Mouse (Mus musculus) MEL (cell line): ENCODE results near the gene Atrnl1. TPM values are rescaled to one million over a fixed set of nuclear protein-coding genes. Genes with fewer than 3 reads are reported as not detected.

Source experiments
- DNase-seq: peaks from one replicate; pipeline ENCODE4 v3.0.0; 2011; ENCODE audit warnings: low read depth, low spot score
- H3K27ac ChIP-seq: 2 replicates; pipeline ENCODE4 v1.5.1; 2012; ENCODE audit warnings: low read depth, mild to moderate bottlenecking, control low read depth, low read length, moderate library complexity; ENCODE audit not compliant: control insufficient read depth
- H3K27me3 ChIP-seq, 2 experiments: fragments of 150-350 bp in 1 of 2; sonication (generic) in 1 of 2; 2 replicates each; pipeline ENCODE4 v1.6.1; 2012; ENCODE audit warnings: low read length in 2 of 2, mild to moderate bottlenecking in 2 of 2, improper control_type of control experiment in 1 of 2, moderate library complexity in 1 of 2; ENCODE audit not compliant: insufficient read depth in 2 of 2, control insufficient read depth in 1 of 2
- H3K36me3 ChIP-seq, 2 experiments: 2 replicates each; pipeline ENCODE4 v1.6.1; 2012 to 2014; ENCODE audit warnings: low read length in 2 of 2, improper control_type of control experiment in 1 of 2, inconsistent platforms in 1 of 2, mild to moderate bottlenecking in 1 of 2; ENCODE audit not compliant: insufficient read depth in 2 of 2, control insufficient read depth in 1 of 2
- H3K4me1 ChIP-seq, 2 experiments: fragments of 150-350 bp in 1 of 2; sonication (generic) in 1 of 2; 2 replicates each; pipeline ENCODE4 v1.6.1; 2012; ENCODE audit warnings: low read length in 2 of 2, improper control_type of control experiment in 1 of 2, mild to moderate bottlenecking in 1 of 2; ENCODE audit not compliant: insufficient read depth in 2 of 2, control insufficient read depth in 1 of 2
- H3K4me3 ChIP-seq, 2 experiments: fragments of 150-350 bp in 1 of 2; sonication (generic) in 1 of 2; 2 replicates each; pipeline ENCODE4 v1.5.1; 2012; ENCODE audit warnings: low read depth in 2 of 2, low read length in 2 of 2, mild to moderate bottlenecking in 2 of 2, moderate library complexity in 2 of 2, control low read depth in 1 of 2, improper control_type of control experiment in 1 of 2; ENCODE audit not compliant: control insufficient read depth in 1 of 2, insufficient read depth in 1 of 2
- H3K79me2 ChIP-seq: 2 replicates; pipeline ENCODE4 v1.6.1; 2012; ENCODE audit warnings: mild to moderate bottlenecking, low read length, moderate library complexity; ENCODE audit not compliant: control insufficient read depth, poor library complexity, insufficient read depth
- H3K9ac ChIP-seq: 2 replicates; pipeline ENCODE4 v1.6.1; 2012; ENCODE audit warnings: low read depth, mild to moderate bottlenecking, control low read depth, low read length, moderate library complexity; ENCODE audit not compliant: control insufficient read depth, poor library complexity, severe bottlenecking
- H3K9me3 ChIP-seq: fragments of 150-350 bp; sonication (generic); replicated peaks from 2 replicates; pipeline ENCODE4 v1.6.1; 2012; ENCODE audit warnings: mild to moderate bottlenecking, low read length, improper control_type of control experiment, moderate library complexity; ENCODE audit not compliant: insufficient read depth
- BHLHE40 ChIP-seq: IDR thresholded peaks from 2 replicates; pipeline ENCODE4 v1.6.1; 2012; ENCODE audit warnings: low read depth, mild to moderate bottlenecking, inconsistent platforms, low read length, improper control_type of control experiment, borderline replicate concordance
- CHD2 ChIP-seq: IDR thresholded peaks from 2 replicates; pipeline ENCODE4 v1.6.1; 2011; ENCODE audit warnings: low read length, improper control_type of control experiment
- CTCF ChIP-seq, 3 experiments: IDR thresholded peaks in 2 of 3; conservative IDR thresholded peaks in 1 of 3; 2 replicates each; pipeline ENCODE4 v1.5.1; 2011 to 2012; ENCODE audit warnings: low read length in 3 of 3, low read depth in 2 of 3, mild to moderate bottlenecking in 2 of 3, improper control_type of control experiment in 1 of 3, inconsistent platforms in 1 of 3, mixed read lengths in 1 of 3, moderate library complexity in 1 of 3; ENCODE audit not compliant: control insufficient read depth in 1 of 3, insufficient read depth in 1 of 3, poor library complexity in 1 of 3, severe bottlenecking in 1 of 3
- ELF1 ChIP-seq: IDR thresholded peaks from 2 replicates; pipeline ENCODE4 v1.6.1; 2014; ENCODE audit warnings: low read depth, mild to moderate bottlenecking, inconsistent platforms, low read length, improper control_type of control experiment, moderate library complexity
- EP300 ChIP-seq, 2 experiments: IDR thresholded peaks; 2 replicates each; pipeline ENCODE4 v1.6.1; 2011; ENCODE audit warnings: improper control_type of control experiment in 2 of 2, low read length in 2 of 2, low read depth in 1 of 2, mild to moderate bottlenecking in 1 of 2
- ETS1 ChIP-seq: IDR thresholded peaks from 2 replicates; pipeline ENCODE4 v1.6.1; 2012; ENCODE audit warnings: low read depth, mild to moderate bottlenecking, inconsistent platforms, low read length, improper control_type of control experiment, moderate library complexity
- GATA1 ChIP-seq: IDR thresholded peaks from 2 replicates; pipeline ENCODE4 v1.6.1; 2011; ENCODE audit warnings: low read depth, low read length, improper control_type of control experiment
- HCFC1 ChIP-seq: IDR thresholded peaks from 2 replicates; pipeline ENCODE4 v1.6.1; 2012; ENCODE audit warnings: low read depth, mild to moderate bottlenecking, inconsistent platforms, low read length, improper control_type of control experiment, moderate library complexity
- KAT2A ChIP-seq: conservative IDR thresholded peaks from 2 replicates; pipeline ENCODE4 v1.6.1; 2012; ENCODE audit warnings: low read depth, low read length, improper control_type of control experiment, inconsistent platforms
- MAFK ChIP-seq: IDR thresholded peaks from 2 replicates; pipeline ENCODE4 v1.6.1; 2011; ENCODE audit warnings: low read depth, mild to moderate bottlenecking, low read length, improper control_type of control experiment, borderline replicate concordance
- MEF2A ChIP-seq: IDR thresholded peaks from 2 replicates; pipeline ENCODE4 v1.6.1; 2014; ENCODE audit warnings: low read depth, mild to moderate bottlenecking, inconsistent platforms, low read length, improper control_type of control experiment; ENCODE audit not compliant: poor library complexity, insufficient replicate concordance, severe bottlenecking; ENCODE audit errors: extremely low read depth
- POLR2AphosphoS5 ChIP-seq: IDR thresholded peaks from 2 replicates; pipeline ENCODE4 v1.6.1; 2012; ENCODE audit warnings: low read depth, borderline replicate concordance, mild to moderate bottlenecking, inconsistent platforms, low read length, moderate library complexity, mixed read lengths
- RAD21 ChIP-seq: IDR thresholded peaks from 2 replicates; pipeline ENCODE4 v1.6.1; 2011; ENCODE audit warnings: mild to moderate bottlenecking, low read depth, low read length, improper control_type of control experiment
- SMC3 ChIP-seq: IDR thresholded peaks from 2 replicates; pipeline ENCODE4 v1.6.1; 2011; ENCODE audit warnings: low read depth, low read length, improper control_type of control experiment
- TAL1 ChIP-seq: IDR thresholded peaks from 2 replicates; pipeline ENCODE4 v1.6.1; 2012; ENCODE audit warnings: mild to moderate bottlenecking, inconsistent platforms, low read length, moderate library complexity, mixed read lengths
- TCF12 ChIP-seq: IDR thresholded peaks from 2 replicates; pipeline ENCODE4 v1.6.1; 2014; ENCODE audit warnings: low read depth, mild to moderate bottlenecking, inconsistent platforms, low read length, improper control_type of control experiment, moderate library complexity
- USF1 ChIP-seq: IDR thresholded peaks from 2 replicates; pipeline ENCODE4 v1.6.1; 2014; ENCODE audit warnings: low read depth, mild to moderate bottlenecking, inconsistent platforms, low read length, improper control_type of control experiment, moderate library complexity
- ZNF384 ChIP-seq: IDR thresholded peaks from 2 replicates; pipeline ENCODE4 v1.6.1; 2012; ENCODE audit warnings: low read depth, mild to moderate bottlenecking, inconsistent platforms, low read length, improper control_type of control experiment
- polyA plus RNA-seq, 2 experiments: library from polyadenylated mRNA; stranded (reverse) in 1 of 2; unstranded in 1 of 2; fragments of >175 nt in 1 of 2; fragments of >200 nt in 1 of 2; gene quantifications; 2 replicates each; pipeline versions ENCODE4 v1.2.1 to v1.2.4; 2012; ENCODE audit warnings: low replicate concordance in 2 of 2, low read depth in 1 of 2; ENCODE audit not compliant: insufficient read length in 2 of 2, insufficient read depth in 1 of 2, missing spikeins in 1 of 2
- total RNA-seq: library from RNA; depleted of rRNA; stranded (reverse); fragments of 300-350 nt; gene quantifications from 2 replicates; pipeline ENCODE4 v1.2.3, GENCODE M21; 2012

The Atrnl1 gene
- total and polyA plus RNA-seq, 3 experiments: 6.4 to 8.2 TPM; not detected in 1

DNA sequence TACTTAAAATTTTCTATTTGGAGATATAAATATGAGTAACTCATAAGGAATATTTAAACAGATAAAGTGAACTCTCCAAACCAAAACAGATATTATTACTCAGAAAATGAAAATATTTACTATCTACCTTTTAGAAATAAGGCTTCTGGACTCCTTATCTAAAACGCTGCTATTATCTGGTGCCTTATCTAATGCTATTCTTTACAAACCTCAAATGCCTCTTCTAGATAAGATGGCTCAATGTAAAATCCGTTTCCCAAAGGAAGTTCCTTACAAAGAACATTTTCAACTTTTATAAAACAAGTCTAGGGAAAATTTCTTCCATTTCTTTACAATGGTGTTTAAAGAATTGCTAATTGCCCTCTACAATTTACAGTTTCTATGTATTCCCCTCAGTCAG lies 156.2 kb downstream of the Atrnl1 start:
- Histone ChIP-seq H3K27ac (no peak overlapping the region), H3K27me3 (no peaks in the 10 kb centered on the region), H3K4me1 (peaks cover 1 to 10% of the 10 kb centered on the region in 2 experiments; a peak in 3 of 4 replicates), H3K36me3 (peaks cover 0 to 8% of the 10 kb centered on the region in 2 experiments; a peak in 2 of 4 replicates), H3K9me3 (no peaks in the 10 kb centered on the region), H3K9ac (no peak overlapping the region), H3K79me2 (no peaks in the 10 kb centered on the region), H3K4me3 (no peak overlapping the region)
- DNase-seq: no peak
- peak; percentile 90 for TF ChIP-seq GATA1
- TF ChIP-seq TCF12: peak; percentile 51; the same call in 1 of the 2 replicates
- peak; percentile 44 to 66; a peak in 2 of 4 replicates for TF ChIP-seq EP300 (IDR thresholded peaks at IDR 0.05; ENCODE audit: low read depth in 1 of 2, low read length in 2 of 2)
- no peak for TF ChIP-seq USF1

DNA sequence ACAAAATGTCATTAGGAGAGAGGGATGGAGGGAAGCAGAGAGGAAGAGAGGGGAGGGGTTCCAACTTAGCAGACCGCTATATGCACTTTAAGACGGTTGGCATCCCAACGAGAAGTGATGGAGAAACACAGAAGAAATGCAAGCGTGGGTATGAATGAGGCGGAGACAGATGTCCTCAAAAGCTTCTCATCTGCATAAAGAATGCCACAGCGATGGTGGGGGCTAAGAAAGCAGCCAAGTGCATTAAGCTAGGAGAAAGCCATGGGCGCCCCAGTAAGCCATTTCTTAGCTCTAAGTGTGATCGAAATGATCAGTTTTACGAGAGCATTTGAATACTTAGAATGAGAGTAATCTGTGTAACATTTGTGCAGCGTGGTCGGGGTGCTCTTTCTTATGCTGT lies 157.8 kb downstream of the Atrnl1 start:
- Histone ChIP-seq H3K9me3 (no peaks in the 10 kb centered on the region), H3K36me3 (peaks cover 0 to 4% of the 10 kb centered on the region in 2 experiments; a peak in 1 of 4 replicates), H3K4me1 (peaks cover 0 to 3% of the 10 kb centered on the region in 2 experiments; a peak in 1 of 4 replicates), H3K9ac (no peak overlapping the region), H3K4me3 (no peak overlapping the region), H3K27ac (no peak overlapping the region), H3K27me3 (no peaks in the 10 kb centered on the region), H3K79me2 (no peaks in the 10 kb centered on the region)
- DNase-seq: no peak
- TF ChIP-seq SMC3: no peak
- TF ChIP-seq ZNF384: no peak
- no peak for TF ChIP-seq BHLHE40
- TF ChIP-seq CTCF (IDR thresholded peaks at IDR 0.05 in 2 of 3, conservative IDR thresholded peaks at IDR 0.05 in 1 of 3; ENCODE audit: control insufficient read depth in 1 of 3, insufficient read depth in 1 of 3, low read depth in 2 of 3, low read length in 3 of 3, poor library complexity in 1 of 3, severe bottlenecking in 1 of 3): no peak
- TF ChIP-seq MEF2A: no peak
- TF ChIP-seq TAL1: no peak
- no peak for TF ChIP-seq ETS1

DNA sequence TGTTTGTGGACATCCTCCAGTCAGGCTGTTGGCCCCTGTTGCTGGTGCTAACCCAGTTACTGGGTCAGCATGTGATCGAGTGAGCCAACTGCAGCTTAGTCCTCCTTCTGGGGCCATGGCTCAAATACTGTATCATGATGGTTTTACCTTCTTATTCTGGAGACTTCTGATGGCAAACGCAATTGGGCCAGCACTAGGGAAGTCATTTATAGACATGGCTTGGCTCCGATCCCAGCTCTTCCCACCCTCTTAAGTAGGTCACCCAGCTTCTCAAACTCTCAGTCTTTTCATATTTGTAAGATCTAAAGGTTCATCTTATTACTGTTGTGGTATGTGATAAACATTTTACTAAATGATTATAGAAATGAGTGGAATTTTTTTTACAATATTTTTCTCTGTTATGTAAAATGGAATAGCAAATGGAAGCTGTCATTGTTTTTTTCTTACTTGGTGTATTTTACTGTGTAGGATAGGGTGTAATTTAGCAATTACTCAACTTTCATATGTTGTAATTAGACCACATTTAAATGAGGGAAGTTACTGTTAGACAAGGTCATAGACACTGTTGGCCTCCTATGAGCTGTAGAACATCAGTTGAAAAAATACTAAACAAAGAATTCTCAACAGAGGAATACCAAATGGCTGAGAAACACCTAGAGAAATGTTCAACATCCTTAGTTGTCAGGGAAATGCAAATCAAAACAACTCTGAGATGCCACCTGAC lies 171.7 kb downstream of the Atrnl1 start:
- no peak for DNase-seq
- Histone ChIP-seq H3K36me3 (no peaks in the 10 kb centered on the region; a peak in 2 of 4 replicates), H3K27me3 (no peaks in the 10 kb centered on the region), H3K27ac (no peak overlapping the region), H3K4me1 (no peaks in the 10 kb centered on the region), H3K9ac (no peak overlapping the region), H3K4me3 (no peak overlapping the region), H3K79me2 (no peaks in the 10 kb centered on the region), H3K9me3 (no peaks in the 10 kb centered on the region)
- no peak for TF ChIP-seq GATA1
- no peak for TF ChIP-seq ELF1
- TF ChIP-seq RAD21: no peak
- no peak for TF ChIP-seq KAT2A
- no peak for TF ChIP-seq CHD2
- TF ChIP-seq HCFC1: no peak
- no peak for TF ChIP-seq POLR2AphosphoS5
- TF ChIP-seq MAFK: no peak
- TF ChIP-seq SMC3: no peak
- TF ChIP-seq ZNF384: no peak
